Mouse (Mus musculus) spleen, postnatal 4 days (tissue): ENCODE results near the gene Pdgfb.

Experiments
- DNase-seq, 2 experiments: peaks; one replicate each; pipeline ENCODE4 v3.0.0; 2022; ENCODE audit warnings: low spot score in 2 of 2

The Pdgfb gene

GRCm38 (mm10) chr15:79958418-79958817 lies 56.4 kb downstream of the Pdgfb start:
- no peak for DNase-seq

- no peak for DNase-seq
Observed at GRCm38 (mm10) chr15:79956559-79956958, 58.2 kb downstream of the Pdgfb start.

GRCm38 (mm10) chr15:79953470-79953869 lies 61.3 kb downstream of the Pdgfb start:
- no peak for DNase-seq

- DNase-seq: no peak
Observed at GRCm38 (mm10) chr15:79952504-79953231, 62.1 kb downstream of the Pdgfb start.

GRCm38 (mm10) chr15:79951730-79952503 lies 62.9 kb downstream of the Pdgfb start:
- DNase-seq: no peak

GRCm38 (mm10) chr15:79951226-79951625 lies 63.6 kb downstream of the Pdgfb start:
- no peak for DNase-seq

GRCm38 (mm10) chr15:79950250-79951025 lies 64.3 kb downstream of the Pdgfb start:
- DNase-seq: peak; percentile 48 to 81

GRCm38 (mm10) chr15:79947681-79948080 lies 67.1 kb downstream of the Pdgfb start:
- DNase-seq: no peak

- no peak for DNase-seq
Observed at GRCm38 (mm10) chr15:79946790-79947189, 68.0 kb downstream of the Pdgfb start.

GRCm38 (mm10) chr15:79946022-79946421 lies 68.8 kb downstream of the Pdgfb start:
- DNase-seq: peak; percentile 84 to 96
